Mouse (Mus musculus) MEL (cell line): ENCODE measurements around the gene Trib3. TPM values are rescaled to one million over a fixed set of nuclear protein-coding genes. Genes with fewer than 3 reads are reported as not detected.

Experiments used
- DNase-seq: peaks from one replicate; pipeline ENCODE4 v3.0.0; 2011; ENCODE audit warnings: low read depth, low spot score
- H3K27ac ChIP-seq: 2 replicates; pipeline ENCODE4 v1.5.1; 2012; ENCODE audit warnings: low read depth, mild to moderate bottlenecking, control low read depth, low read length, moderate library complexity; ENCODE audit not compliant: control insufficient read depth
- H3K27me3 ChIP-seq, 2 experiments: fragments of 150-350 bp in 1 of 2; sonication (generic) in 1 of 2; 2 replicates each; pipeline ENCODE4 v1.6.1; 2012; ENCODE audit warnings: low read length in 2 of 2, mild to moderate bottlenecking in 2 of 2, improper control_type of control experiment in 1 of 2, moderate library complexity in 1 of 2; ENCODE audit not compliant: insufficient read depth in 2 of 2, control insufficient read depth in 1 of 2
- H3K36me3 ChIP-seq, 2 experiments: 2 replicates each; pipeline ENCODE4 v1.6.1; 2012 to 2014; ENCODE audit warnings: low read length in 2 of 2, improper control_type of control experiment in 1 of 2, inconsistent platforms in 1 of 2, mild to moderate bottlenecking in 1 of 2; ENCODE audit not compliant: insufficient read depth in 2 of 2, control insufficient read depth in 1 of 2
- H3K4me1 ChIP-seq, 2 experiments: fragments of 150-350 bp in 1 of 2; sonication (generic) in 1 of 2; 2 replicates each; pipeline ENCODE4 v1.6.1; 2012; ENCODE audit warnings: low read length in 2 of 2, improper control_type of control experiment in 1 of 2, mild to moderate bottlenecking in 1 of 2; ENCODE audit not compliant: insufficient read depth in 2 of 2, control insufficient read depth in 1 of 2
- H3K4me3 ChIP-seq, 2 experiments: fragments of 150-350 bp in 1 of 2; sonication (generic) in 1 of 2; 2 replicates each; pipeline ENCODE4 v1.5.1; 2012; ENCODE audit warnings: low read depth in 2 of 2, low read length in 2 of 2, mild to moderate bottlenecking in 2 of 2, moderate library complexity in 2 of 2, control low read depth in 1 of 2, improper control_type of control experiment in 1 of 2; ENCODE audit not compliant: control insufficient read depth in 1 of 2, insufficient read depth in 1 of 2
- H3K79me2 ChIP-seq: 2 replicates; pipeline ENCODE4 v1.6.1; 2012; ENCODE audit warnings: mild to moderate bottlenecking, low read length, moderate library complexity; ENCODE audit not compliant: control insufficient read depth, poor library complexity, insufficient read depth
- H3K9ac ChIP-seq: 2 replicates; pipeline ENCODE4 v1.6.1; 2012; ENCODE audit warnings: low read depth, mild to moderate bottlenecking, control low read depth, low read length, moderate library complexity; ENCODE audit not compliant: control insufficient read depth, poor library complexity, severe bottlenecking
- H3K9me3 ChIP-seq: fragments of 150-350 bp; sonication (generic); replicated peaks from 2 replicates; pipeline ENCODE4 v1.6.1; 2012; ENCODE audit warnings: mild to moderate bottlenecking, low read length, improper control_type of control experiment, moderate library complexity; ENCODE audit not compliant: insufficient read depth
- BHLHE40 ChIP-seq: IDR thresholded peaks from 2 replicates; pipeline ENCODE4 v1.6.1; 2012; ENCODE audit warnings: low read depth, mild to moderate bottlenecking, inconsistent platforms, low read length, improper control_type of control experiment, borderline replicate concordance
- CHD1 ChIP-seq: IDR thresholded peaks from 2 replicates; pipeline ENCODE4 v1.6.1; 2012; ENCODE audit warnings: low read depth, mild to moderate bottlenecking, inconsistent platforms, low read length, improper control_type of control experiment
- CHD2 ChIP-seq: IDR thresholded peaks from 2 replicates; pipeline ENCODE4 v1.6.1; 2011; ENCODE audit warnings: low read length, improper control_type of control experiment
- E2F4 ChIP-seq: IDR thresholded peaks from 2 replicates; pipeline ENCODE4 v1.6.1; 2011; ENCODE audit warnings: low read depth, low read length, improper control_type of control experiment, borderline replicate concordance
- EP300 ChIP-seq, 2 experiments: IDR thresholded peaks; 2 replicates each; pipeline ENCODE4 v1.6.1; 2011; ENCODE audit warnings: improper control_type of control experiment in 2 of 2, low read length in 2 of 2, low read depth in 1 of 2, mild to moderate bottlenecking in 1 of 2
- ETS1 ChIP-seq: IDR thresholded peaks from 2 replicates; pipeline ENCODE4 v1.6.1; 2012; ENCODE audit warnings: low read depth, mild to moderate bottlenecking, inconsistent platforms, low read length, improper control_type of control experiment, moderate library complexity
- GABPA ChIP-seq: IDR thresholded peaks from 2 replicates; pipeline ENCODE4 v1.6.1; 2012; ENCODE audit warnings: low read depth, mild to moderate bottlenecking, inconsistent platforms, low read length, improper control_type of control experiment, moderate library complexity
- GATA1 ChIP-seq: IDR thresholded peaks from 2 replicates; pipeline ENCODE4 v1.6.1; 2011; ENCODE audit warnings: low read depth, low read length, improper control_type of control experiment
- HCFC1 ChIP-seq: IDR thresholded peaks from 2 replicates; pipeline ENCODE4 v1.6.1; 2012; ENCODE audit warnings: low read depth, mild to moderate bottlenecking, inconsistent platforms, low read length, improper control_type of control experiment, moderate library complexity
- JUND ChIP-seq: IDR thresholded peaks from 2 replicates; pipeline ENCODE4 v1.6.1; 2011; ENCODE audit warnings: low read depth, mild to moderate bottlenecking, improper control_type of control experiment, low read length
- KAT2A ChIP-seq: conservative IDR thresholded peaks from 2 replicates; pipeline ENCODE4 v1.6.1; 2012; ENCODE audit warnings: low read depth, low read length, improper control_type of control experiment, inconsistent platforms
- MAX ChIP-seq: IDR thresholded peaks from 2 replicates; pipeline ENCODE4 v1.6.1; 2011; ENCODE audit warnings: low read length, improper control_type of control experiment
- MAZ ChIP-seq: IDR thresholded peaks from 2 replicates; pipeline ENCODE4 v1.6.1; 2012; ENCODE audit warnings: low read depth, mild to moderate bottlenecking, inconsistent platforms, low read length, improper control_type of control experiment
- MEF2A ChIP-seq: IDR thresholded peaks from 2 replicates; pipeline ENCODE4 v1.6.1; 2014; ENCODE audit warnings: low read depth, mild to moderate bottlenecking, inconsistent platforms, low read length, improper control_type of control experiment; ENCODE audit not compliant: poor library complexity, insufficient replicate concordance, severe bottlenecking; ENCODE audit errors: extremely low read depth
- MXI1 ChIP-seq: IDR thresholded peaks from 2 replicates; pipeline ENCODE4 v1.6.1; 2011; ENCODE audit warnings: mild to moderate bottlenecking, low read depth, low read length, improper control_type of control experiment
- MYB ChIP-seq: IDR thresholded peaks from 2 replicates; pipeline ENCODE4 v1.6.1; 2011; ENCODE audit warnings: mild to moderate bottlenecking, low read depth, low read length, improper control_type of control experiment
- MYC ChIP-seq: IDR thresholded peaks from 2 replicates; pipeline ENCODE4 v1.6.1; 2011; ENCODE audit warnings: low read depth, mild to moderate bottlenecking, low read length, improper control_type of control experiment, moderate library complexity
- NRF1 ChIP-seq: IDR thresholded peaks from 2 replicates; pipeline ENCODE4 v1.6.1; 2014; ENCODE audit warnings: low read depth, mild to moderate bottlenecking, inconsistent platforms, low read length, improper control_type of control experiment, moderate library complexity; ENCODE audit not compliant: poor library complexity, insufficient read depth, severe bottlenecking
- POLR2A ChIP-seq, 2 experiments: IDR thresholded peaks; 2 replicates each; pipeline ENCODE4 v1.6.1; 2011 to 2012; ENCODE audit warnings: low read length in 2 of 2, mild to moderate bottlenecking in 2 of 2, control low read depth in 1 of 2, improper control_type of control experiment in 1 of 2, low read depth in 1 of 2, moderate library complexity in 1 of 2; ENCODE audit not compliant: control insufficient read depth in 1 of 2, insufficient read depth in 1 of 2, poor library complexity in 1 of 2
- POLR2AphosphoS2 ChIP-seq: IDR thresholded peaks from 2 replicates; pipeline ENCODE4 v1.6.1; 2011; ENCODE audit warnings: low read length, improper control_type of control experiment
- POLR2AphosphoS5 ChIP-seq: IDR thresholded peaks from 2 replicates; pipeline ENCODE4 v1.6.1; 2012; ENCODE audit warnings: low read depth, borderline replicate concordance, mild to moderate bottlenecking, inconsistent platforms, low read length, moderate library complexity, mixed read lengths
- RAD21 ChIP-seq: IDR thresholded peaks from 2 replicates; pipeline ENCODE4 v1.6.1; 2011; ENCODE audit warnings: mild to moderate bottlenecking, low read depth, low read length, improper control_type of control experiment
- RCOR1 ChIP-seq: IDR thresholded peaks from 2 replicates; pipeline ENCODE4 v1.6.1; 2012; ENCODE audit warnings: low read depth, mild to moderate bottlenecking, inconsistent platforms, low read length, improper control_type of control experiment
- SIN3A ChIP-seq: IDR thresholded peaks from 2 replicates; pipeline ENCODE4 v1.6.1; 2012; ENCODE audit warnings: low read length, improper control_type of control experiment, inconsistent platforms
- SMC3 ChIP-seq: IDR thresholded peaks from 2 replicates; pipeline ENCODE4 v1.6.1; 2011; ENCODE audit warnings: low read depth, low read length, improper control_type of control experiment
- TAL1 ChIP-seq: IDR thresholded peaks from 2 replicates; pipeline ENCODE4 v1.6.1; 2012; ENCODE audit warnings: mild to moderate bottlenecking, inconsistent platforms, low read length, moderate library complexity, mixed read lengths
- TBP ChIP-seq: IDR thresholded peaks from 2 replicates; pipeline ENCODE4 v1.8.0; 2011; ENCODE audit warnings: low read depth, low read length, improper control_type of control experiment
- TCF12 ChIP-seq: IDR thresholded peaks from 2 replicates; pipeline ENCODE4 v1.6.1; 2014; ENCODE audit warnings: low read depth, mild to moderate bottlenecking, inconsistent platforms, low read length, improper control_type of control experiment, moderate library complexity
- UBTF ChIP-seq: IDR thresholded peaks from 2 replicates; pipeline ENCODE4 v1.6.1; 2012; ENCODE audit warnings: low read depth, mild to moderate bottlenecking, inconsistent platforms, low read length, improper control_type of control experiment, moderate library complexity, borderline replicate concordance; ENCODE audit not compliant: insufficient read depth
- USF2 ChIP-seq, 2 experiments: IDR thresholded peaks; 2 replicates each; pipeline ENCODE4 v1.6.1; 2011 to 2012; ENCODE audit warnings: improper control_type of control experiment in 2 of 2, low read length in 2 of 2, borderline replicate concordance in 1 of 2, inconsistent platforms in 1 of 2, low read depth in 1 of 2, mild to moderate bottlenecking in 1 of 2; ENCODE audit not compliant: insufficient read depth in 1 of 2
- ZC3H11A ChIP-seq: IDR thresholded peaks from 2 replicates; pipeline ENCODE4 v1.6.1; 2012; ENCODE audit warnings: low read depth, mild to moderate bottlenecking, inconsistent platforms, low read length, improper control_type of control experiment
- ZKSCAN1 ChIP-seq: IDR thresholded peaks from 2 replicates; pipeline ENCODE4 v1.6.1; 2012; ENCODE audit warnings: low read depth, mild to moderate bottlenecking, inconsistent platforms, low read length, improper control_type of control experiment, moderate library complexity
- ZMIZ1 ChIP-seq: IDR thresholded peaks from 2 replicates; pipeline ENCODE4 v1.6.1; 2012; ENCODE audit warnings: low read depth, mild to moderate bottlenecking, inconsistent platforms, low read length, improper control_type of control experiment, moderate library complexity
- polyA plus RNA-seq, 2 experiments: library from polyadenylated mRNA; stranded (reverse) in 1 of 2; unstranded in 1 of 2; fragments of >175 nt in 1 of 2; fragments of >200 nt in 1 of 2; gene quantifications; 2 replicates each; pipeline versions ENCODE4 v1.2.1 to v1.2.4; 2012; ENCODE audit warnings: low replicate concordance in 2 of 2, low read depth in 1 of 2; ENCODE audit not compliant: insufficient read length in 2 of 2, insufficient read depth in 1 of 2, missing spikeins in 1 of 2
- total RNA-seq: library from RNA; depleted of rRNA; stranded (reverse); fragments of 300-350 nt; gene quantifications from 2 replicates; pipeline ENCODE4 v1.2.3, GENCODE M21; 2012; rRNA removed

Gene Trib3
- total RNA-seq: 6.1 and 62.9 TPM in 2 replicates
- 10 to 100 TPM in 1 of 2 experiments, not detected in 1; 34.9 TPM for polyA plus RNA-seq

DNA sequence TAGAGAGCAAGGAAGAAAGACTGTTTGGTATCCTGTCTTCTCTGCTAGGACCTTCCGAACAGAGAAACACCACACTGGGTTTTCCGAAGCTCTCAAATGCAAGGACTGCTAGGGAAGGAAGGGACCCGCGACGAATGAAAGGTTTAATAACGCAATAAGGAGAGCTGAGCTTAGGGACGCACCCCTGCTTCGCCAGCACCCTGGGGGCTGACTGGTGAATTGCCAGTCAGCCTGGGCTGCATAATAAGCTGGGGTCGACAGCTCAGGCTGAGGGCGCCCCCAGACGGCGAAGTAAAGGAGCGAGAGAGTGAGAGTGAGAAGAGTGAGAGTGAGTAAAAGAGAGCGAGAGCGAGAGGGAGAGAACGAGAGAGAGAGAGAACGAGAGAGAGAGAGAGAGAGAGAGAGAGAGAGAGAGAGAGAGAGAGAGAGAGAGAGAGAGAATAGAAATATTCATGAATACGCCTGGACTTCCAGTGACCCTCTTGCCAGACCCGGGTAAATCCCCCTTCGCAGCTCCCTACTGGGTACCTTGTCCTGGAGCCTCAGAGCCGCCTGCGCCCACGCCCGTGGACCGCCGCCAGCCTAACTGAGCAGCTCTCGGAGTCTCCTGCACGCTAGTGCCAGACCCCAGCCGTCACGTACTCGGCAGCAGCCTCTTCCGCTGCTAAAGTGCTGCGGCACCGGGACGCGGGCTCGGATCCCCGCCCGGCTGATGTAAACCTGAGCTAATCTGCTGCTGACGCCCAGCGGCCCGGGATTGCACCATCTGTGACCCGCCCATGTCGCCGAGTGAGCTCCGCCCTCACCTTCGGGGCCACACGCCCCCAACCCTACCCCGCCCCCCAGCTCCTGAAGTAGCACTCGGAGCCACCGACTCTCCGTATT is at the start of gene Trib3:
Trib3 (minus strand) TSS at position 704 of the 885 bp plus-strand sequence.
- DNase-seq: peak; percentile 95
- Histone ChIP-seq H3K9me3 (no peaks in the 10 kb centered on the region), H3K79me2 (peaks cover 34% of the 10 kb centered on the region), H3K36me3 (peaks cover 19 to 62% of the 10 kb centered on the region in 2 experiments; a peak in 3 of 4 replicates), H3K27ac (peak within 1 kb of the TSS; percentile 99), H3K27me3 (no peaks in the 10 kb centered on the region), H3K9ac (peak within 1 kb of the TSS; percentile 98), H3K4me3 (peak within 1 kb of the TSS; percentile 91), H3K4me1 (peaks cover 19 to 57% of the 10 kb centered on the region in 2 experiments)
- peak; percentile 82 to 88 for TF ChIP-seq POLR2A (IDR thresholded peaks at IDR 0.05; ENCODE audit: control insufficient read depth in 1 of 2, insufficient read depth in 1 of 2, low read depth in 1 of 2, low read length in 2 of 2, poor library complexity in 1 of 2)
- TF ChIP-seq ZMIZ1: peak; percentile 74
- TF ChIP-seq POLR2AphosphoS5: peak; percentile 40; the same call in 1 of the 2 replicates
- 0 out of 2 replicates have a peak, but pooled peaks have one; percentile 20 for TF ChIP-seq BHLHE40
- peak; percentile 79 for TF ChIP-seq RAD21
- TF ChIP-seq ETS1: peak; percentile 77
- TF ChIP-seq SMC3: peak; percentile 67
- peak; percentile 94 for TF ChIP-seq JUND
- TF ChIP-seq CHD2: no peak
- TF ChIP-seq NRF1: 0 out of 2 replicates have a peak, but pooled peaks have one; percentile 14
- no peak for TF ChIP-seq GATA1
- peak; percentile 50 for TF ChIP-seq ZC3H11A
- TF ChIP-seq CHD1: peak; percentile 56; the same call in 1 of the 2 replicates
- peak in 1 of 2 experiments; percentile 67; a peak in 1 of 4 replicates for TF ChIP-seq EP300 (IDR thresholded peaks at IDR 0.05; ENCODE audit: low read depth in 1 of 2, low read length in 2 of 2)
- TF ChIP-seq HCFC1: peak; percentile 63; the same call in 1 of the 2 replicates
- TF ChIP-seq GABPA: no peak
- peak; percentile 14 for TF ChIP-seq MAX
- no peak for TF ChIP-seq TAL1
- TF ChIP-seq TCF12: peak; percentile 61
- TF ChIP-seq MYC: 0 out of 2 replicates have a peak, but pooled peaks have one; percentile 61
- no peak for TF ChIP-seq ZKSCAN1
- TF ChIP-seq USF2 (IDR thresholded peaks at IDR 0.05; ENCODE audit: borderline replicate concordance in 1 of 2, insufficient read depth in 1 of 2, low read depth in 1 of 2, low read length in 2 of 2): no peak
- no peak for TF ChIP-seq MEF2A
- no peak for TF ChIP-seq E2F4
- TF ChIP-seq POLR2AphosphoS2: peak; percentile 91
- peak; percentile 48; the same call in 1 of the 2 replicates for TF ChIP-seq KAT2A
- TF ChIP-seq UBTF: no peak
- peak; percentile 63; the same call in 1 of the 2 replicates for TF ChIP-seq TBP
- TF ChIP-seq MAZ: peak; percentile 82
- TF ChIP-seq MYB: no peak
- peak; percentile 69; the same call in 1 of the 2 replicates for TF ChIP-seq MXI1
- TF ChIP-seq RCOR1: no peak
- TF ChIP-seq SIN3A: peak; percentile 34
